Mouse (Mus musculus) CD4-positive, CD25-positive, alpha-beta regulatory T cell, adult 4 months (primary cell): ENCODE measurements around the gene Egf. TPM values are rescaled to one million over a fixed set of nuclear protein-coding genes. Genes with fewer than 3 reads are reported as not detected.

Experiments
- ATAC-seq: one replicate; pipeline ENCODE4 v1.8.0; 2017
- polyA plus RNA-seq, 2 experiments: library from polyadenylated mRNA; unstranded; fragments of 100-300 nt; shearing (Covaris generic); gene quantifications; one replicate each; pipeline ENCODE4 v1.2.1; 2017

Gene Egf
- polyA plus RNA-seq, 2 experiments from 2014 or later, result 1.9 to 3.8 TPM

- ATAC-seq, result no peak
Measured at GRCm38 (mm10) chr3:129649586-129650292, 105.4 kb downstream of the Egf start.

- ATAC-seq, result no peak
Measured at GRCm38 (mm10) chr3:129648598-129648997, 106.5 kb downstream of the Egf start.

- no peak for ATAC-seq
Measured at GRCm38 (mm10) chr3:129647312-129647711, 107.8 kb downstream of the Egf start.

- ATAC-seq, result no peak
Measured at GRCm38 (mm10) chr3:129646781-129647180, 108.3 kb downstream of the Egf start.

GRCm38 (mm10) chr3:129645409-129645808 is 109.7 kb downstream of the Egf start:
- no peak for ATAC-seq

GRCm38 (mm10) chr3:129641621-129642020 is 113.5 kb downstream of the Egf start:
- ATAC-seq, result no peak

GRCm38 (mm10) chr3:129640211-129641000 is 114.7 kb downstream of the Egf start:
- no peak for ATAC-seq

- ATAC-seq, result no peak
Measured at GRCm38 (mm10) chr3:129639701-129640100, 115.4 kb downstream of the Egf start.

- no peak for ATAC-seq
Measured at GRCm38 (mm10) chr3:129637446-129637845, 117.7 kb downstream of the Egf start.

- ATAC-seq, result peak; percentile 37
Measured at GRCm38 (mm10) chr3:129634260-129634901, 120.7 kb downstream of the Egf start.

- no peak for ATAC-seq
Measured at GRCm38 (mm10) chr3:129633518-129633917, 121.6 kb downstream of the Egf start.

- ATAC-seq, result no peak
Measured at GRCm38 (mm10) chr3:129631857-129632256, 123.3 kb downstream of the Egf start.

- no peak for ATAC-seq
Measured at GRCm38 (mm10) chr3:129631018-129631417, 124.1 kb downstream of the Egf start.

Other genes with a start within 250 kb of the Egf start
- gene Elovl6, start 223.0 kb downstream of the Egf start, polyA plus RNA-seq, result 10 to 100 TPM; 14.3 to 14.6 TPM
- gene Lrit3, start 48.7 kb upstream of the Egf start, polyA plus RNA-seq, result not detected
- gene Rrh, start 67.3 kb upstream of the Egf start, polyA plus RNA-seq, result under 1 TPM in 1 of 2 experiments, not detected in 1; 0.32 TPM
- gene Gar1, start 76.1 kb upstream of the Egf start, polyA plus RNA-seq, result 10 to 100 TPM in 1 of 2 experiments, 1 to 10 TPM in 1; 8.9 to 13.8 TPM
- not detected for gene Cfi, start 80.6 kb upstream of the Egf start, polyA plus RNA-seq
- 1 to 10 TPM; 1.4 to 2.4 TPM for gene Pla2g12a, start 123.3 kb upstream of the Egf start, polyA plus RNA-seq
- gene Casp6, start 146.1 kb upstream of the Egf start, polyA plus RNA-seq, result 10 to 100 TPM; 61.7 to 71.8 TPM
- gene Mcub, start 214.9 kb upstream of the Egf start, polyA plus RNA-seq, result 10 to 100 TPM; 23.8 to 24.6 TPM